Mouse (Mus musculus): ENCODE results near the gene Slc25a17. TPM values are rescaled to one million over a fixed set of nuclear protein-coding genes. Genes with fewer than 3 reads are reported as not detected.
A peak's percentile ranks its signal among the peaks of the same experiment; 100 is the strongest.

Gene Slc25a17
- total RNA-seq (2017), result 32.8 and 38.6 TPM in 2 replicates

DNA sequence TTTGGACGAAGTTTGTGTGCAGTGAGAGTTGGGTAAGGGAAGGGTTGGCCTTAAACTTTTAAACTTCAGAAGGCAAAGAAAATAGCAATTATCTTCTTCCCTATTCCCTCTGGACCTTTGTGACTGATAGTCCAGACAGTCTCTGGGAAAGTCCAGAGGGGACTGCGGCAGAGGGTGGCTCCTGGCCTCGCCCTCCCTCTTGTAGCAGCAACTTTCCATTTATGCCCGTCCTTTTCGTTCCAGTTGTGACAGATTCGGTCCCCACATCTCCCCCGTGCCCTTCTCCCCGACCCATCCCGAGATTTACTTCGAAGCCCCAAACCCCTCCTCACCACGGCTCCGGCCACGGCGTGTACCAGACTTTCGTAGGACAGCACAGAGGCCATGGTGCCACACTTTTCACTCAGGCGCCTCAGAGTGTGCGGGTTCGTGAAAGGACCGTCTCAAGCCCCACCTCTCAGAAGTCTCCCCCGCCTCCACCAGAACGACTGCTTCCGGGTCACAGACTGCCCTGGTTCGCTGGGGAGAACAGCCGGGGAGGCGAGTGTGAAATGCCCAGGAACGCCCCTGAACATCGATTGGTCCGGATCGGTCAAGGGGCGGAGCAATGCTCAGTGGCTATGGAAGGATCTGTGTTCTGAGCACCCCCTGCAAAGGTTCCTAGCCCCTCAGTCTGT is at the start of gene Slc25a17:
Gene Slc25a17, minus strand, starts transcription at position 468 of the 677 bp plus-strand sequence.
- ATAC-seq (ENCODE audit: extremely low read depth, insufficient number of reproducible peaks, low FRiP score, poor library complexity, severe bottlenecking), result peak; percentile 100

DNA sequence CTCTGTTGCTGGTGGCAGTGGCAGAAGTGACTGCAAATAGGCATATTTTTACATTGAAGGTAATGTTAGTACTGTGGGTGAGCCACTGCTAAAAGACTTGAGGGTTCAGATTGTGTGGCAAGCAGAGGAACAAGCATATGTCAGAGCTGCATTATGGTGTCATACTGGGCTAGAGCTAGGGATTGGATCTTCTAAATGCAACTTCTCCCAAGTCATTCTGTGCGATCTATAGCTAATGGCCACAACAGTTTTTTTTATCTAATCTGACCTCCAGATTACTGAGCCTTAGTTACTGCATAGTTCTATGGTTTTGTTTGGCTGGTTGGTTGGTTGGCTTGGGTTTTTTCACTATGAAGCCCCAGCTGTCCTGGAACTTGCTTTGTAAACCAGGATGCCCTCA is 47.6 kb upstream of the Slc25a17 start, which contains the start of gene Dnajb7:
Gene Dnajb7, minus strand, starts transcription at position 101 of the 400 bp plus-strand sequence.
- no peak for ATAC-seq (ENCODE audit: extremely low read depth, insufficient number of reproducible peaks, low FRiP score, poor library complexity, severe bottlenecking)

DNA sequence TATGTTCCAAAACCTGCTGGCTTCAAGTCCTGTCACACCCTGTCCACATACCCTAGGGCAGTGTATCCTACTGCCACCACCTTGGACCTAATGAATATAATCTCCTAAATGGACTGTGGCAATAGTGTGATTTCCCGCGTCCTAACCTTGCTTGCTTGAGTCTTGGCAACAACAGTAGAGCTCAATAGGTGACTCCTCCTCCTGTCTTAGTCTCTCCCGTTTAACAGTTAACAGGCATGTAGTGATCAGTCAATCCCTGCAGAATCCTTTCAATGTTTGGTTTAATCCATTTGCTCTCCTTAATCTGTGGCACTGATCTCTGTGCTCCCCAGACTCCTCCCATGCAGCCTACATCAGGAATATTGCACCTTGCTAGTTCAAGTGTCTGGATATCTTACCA is 44.4 kb upstream of the Slc25a17 start:
- ATAC-seq (ENCODE audit: extremely low read depth, insufficient number of reproducible peaks, low FRiP score, poor library complexity, severe bottlenecking), result no peak

DNA sequence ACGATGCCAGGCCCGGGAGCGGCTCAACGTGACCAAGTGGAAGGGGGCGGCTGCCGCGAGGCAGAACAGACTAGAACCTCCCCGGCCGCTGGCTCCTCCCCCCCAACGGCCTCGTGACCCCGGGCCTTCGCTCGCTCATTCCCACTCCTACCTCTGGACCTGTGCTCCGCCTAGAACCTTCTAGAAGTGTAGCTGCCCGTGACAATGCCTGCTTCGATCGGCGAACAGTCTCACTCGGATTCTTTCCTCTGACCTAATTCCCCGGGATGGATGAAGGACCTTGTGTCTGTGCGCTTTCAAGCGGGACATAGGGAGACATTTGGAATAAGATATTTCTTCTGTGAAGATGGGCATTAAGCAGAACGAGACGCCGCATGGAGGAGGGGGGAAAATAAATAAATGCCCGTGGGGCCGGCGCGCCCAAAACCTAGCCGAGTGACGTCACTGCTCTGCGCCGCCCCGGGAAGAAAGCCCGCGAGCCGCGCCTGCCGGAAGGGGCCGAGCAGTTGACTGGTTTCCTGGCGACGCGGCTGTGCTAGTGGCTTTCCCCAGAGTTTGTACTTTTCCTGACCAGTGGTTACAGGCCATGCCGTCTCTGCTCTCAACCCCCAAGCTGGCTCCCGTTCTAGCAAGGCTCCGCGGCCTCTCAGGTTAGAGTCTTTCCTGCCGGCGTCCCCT is 39.2 kb upstream of the Slc25a17 start, which contains the start of the genes St13 and Xpnpep3:
Gene St13, minus strand, starts transcription at position 440 of the 678 bp plus-strand sequence.
Gene Xpnpep3, plus strand, starts transcription at position 501 of the 678 bp plus-strand sequence.
- ATAC-seq (ENCODE audit: extremely low read depth, insufficient number of reproducible peaks, low FRiP score, poor library complexity, severe bottlenecking), result peak; percentile 98

DNA sequence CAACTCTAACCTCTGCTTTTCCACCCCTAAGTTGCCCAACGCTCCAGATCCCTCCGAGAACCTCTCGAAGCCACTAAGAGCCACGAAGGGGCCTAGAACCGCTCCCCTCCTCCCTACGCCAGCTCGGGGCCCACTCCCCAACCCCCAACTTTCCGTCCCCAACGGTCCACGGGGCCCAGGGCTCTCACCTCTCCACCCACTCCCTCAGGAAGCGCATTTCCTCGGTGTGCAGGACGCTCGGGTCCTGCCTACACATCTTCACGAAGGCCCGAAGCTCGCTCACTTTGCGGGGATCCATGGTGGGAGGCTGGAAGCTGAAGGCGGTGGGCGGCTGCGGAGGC is 38.7 kb upstream of the Slc25a17 start:
- no peak for ATAC-seq (ENCODE audit: extremely low read depth, insufficient number of reproducible peaks, low FRiP score, poor library complexity, severe bottlenecking)

DNA sequence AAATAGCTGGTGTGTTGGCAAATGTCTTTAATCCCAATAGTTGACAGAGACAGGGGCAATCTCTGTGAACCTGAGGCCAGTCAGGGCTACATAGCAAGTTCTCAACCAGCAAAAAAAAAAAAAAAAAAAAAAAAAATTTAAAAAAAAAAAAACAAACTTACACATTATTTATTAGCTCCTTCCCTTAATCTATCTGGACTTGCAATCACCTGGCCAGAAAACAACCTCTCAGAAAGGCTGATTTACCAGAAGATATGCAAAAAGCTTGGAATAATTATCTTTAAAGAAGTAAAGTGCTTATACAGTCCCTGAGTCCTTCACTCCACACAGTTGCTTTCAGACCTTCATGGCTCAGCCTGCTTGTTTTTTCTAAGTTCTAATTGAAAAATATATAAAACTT is 37.6 kb upstream of the Slc25a17 start:
- no peak for ATAC-seq (ENCODE audit: extremely low read depth, insufficient number of reproducible peaks, low FRiP score, poor library complexity, severe bottlenecking)

DNA sequence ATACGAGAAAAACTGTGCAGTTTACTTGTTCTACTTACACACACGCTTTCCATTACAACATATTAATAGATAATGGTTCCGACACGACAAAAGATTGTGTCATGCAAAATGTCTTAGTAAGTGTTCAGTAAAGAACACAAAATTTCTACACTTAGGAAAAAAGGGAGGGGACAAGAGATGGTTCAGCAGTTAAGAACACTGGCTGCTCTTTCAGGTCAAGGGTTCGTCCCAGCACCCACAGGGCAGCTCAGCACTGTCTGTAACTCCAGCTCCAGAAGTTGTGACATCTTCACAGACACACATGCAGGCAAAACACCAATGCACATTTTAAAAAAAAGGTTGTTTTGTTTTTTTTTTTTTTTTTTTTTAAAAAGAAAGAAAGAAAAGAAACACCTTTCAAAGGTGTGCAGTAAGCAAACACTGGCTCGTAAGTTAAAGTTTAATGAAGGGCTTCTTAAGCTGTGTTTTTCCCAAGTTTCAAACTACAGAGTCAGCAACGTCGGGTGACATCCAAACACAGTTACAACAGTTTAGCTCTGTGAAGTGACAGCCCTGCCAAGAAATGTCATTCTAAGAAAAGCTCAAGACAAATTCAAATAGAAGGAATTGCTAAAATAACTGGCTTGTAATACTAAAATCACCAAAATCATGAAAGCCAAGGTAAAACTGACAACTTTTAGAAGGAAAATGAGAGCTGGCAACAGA is 33.8 kb upstream of the Slc25a17 start:
- no peak for ATAC-seq (ENCODE audit: extremely low read depth, insufficient number of reproducible peaks, low FRiP score, poor library complexity, severe bottlenecking)

DNA sequence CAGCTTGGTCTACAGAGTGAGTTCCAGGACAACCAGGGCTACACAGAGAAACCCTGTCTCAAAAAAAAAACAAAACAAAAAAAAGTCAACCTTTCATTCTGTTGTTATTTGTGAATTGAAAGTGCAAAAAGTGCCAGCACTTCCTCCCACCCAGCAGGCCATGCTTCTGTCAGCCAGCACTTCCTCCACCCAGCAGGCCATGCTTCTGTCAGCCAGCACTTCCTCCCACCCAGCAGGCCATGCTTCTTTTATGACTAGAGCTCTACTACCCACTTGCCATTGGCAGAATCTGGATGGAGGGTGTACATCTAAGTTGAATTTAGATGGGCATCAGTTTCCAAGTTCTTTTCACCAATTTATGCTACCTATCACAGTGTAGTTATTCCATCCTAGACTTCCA is 32.4 kb upstream of the Slc25a17 start:
- peak; percentile 72; the same call in 1 of the 2 replicates for ATAC-seq (ENCODE audit: extremely low read depth, insufficient number of reproducible peaks, low FRiP score, poor library complexity, severe bottlenecking)

DNA sequence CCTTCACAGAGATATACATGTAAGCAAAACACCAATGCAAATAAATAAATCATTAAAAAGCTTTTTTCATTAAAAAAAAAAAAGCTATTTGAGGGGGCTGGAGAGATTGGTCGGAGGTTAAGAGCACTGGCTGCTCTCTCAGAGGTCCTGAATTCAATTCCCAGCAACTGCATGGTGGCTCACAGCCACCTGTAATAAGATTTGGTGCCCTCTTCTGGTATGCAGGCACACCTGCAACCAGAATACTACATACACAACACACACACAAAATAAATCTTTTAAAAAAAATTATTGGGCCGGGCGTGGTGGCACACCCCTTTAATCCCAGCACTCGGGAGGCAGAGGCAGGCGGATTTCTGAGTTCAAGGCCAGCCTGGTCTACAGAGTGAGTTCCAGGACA is 25.7 kb upstream of the Slc25a17 start:
- no peak for ATAC-seq (ENCODE audit: extremely low read depth, insufficient number of reproducible peaks, low FRiP score, poor library complexity, severe bottlenecking)

DNA sequence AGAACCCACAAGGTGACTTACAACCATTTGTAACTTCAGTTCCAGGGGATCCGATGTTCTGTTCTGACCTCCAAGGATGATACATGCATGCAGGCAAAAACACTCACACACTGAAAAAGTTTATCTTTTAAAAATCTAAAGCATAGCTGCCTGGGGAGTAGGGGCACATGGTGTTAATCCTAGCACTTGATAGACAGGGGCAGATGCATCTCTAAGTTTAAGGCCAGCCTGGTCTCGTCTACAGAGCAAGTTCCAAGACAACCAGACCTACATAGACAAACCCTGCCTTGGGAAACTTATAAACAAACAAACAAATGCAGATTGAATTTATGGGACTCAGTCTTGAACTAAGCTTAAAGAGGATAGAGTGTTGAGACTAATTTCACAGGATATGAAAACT is 18.2 kb upstream of the Slc25a17 start:
- no peak for ATAC-seq (ENCODE audit: extremely low read depth, insufficient number of reproducible peaks, low FRiP score, poor library complexity, severe bottlenecking)

DNA sequence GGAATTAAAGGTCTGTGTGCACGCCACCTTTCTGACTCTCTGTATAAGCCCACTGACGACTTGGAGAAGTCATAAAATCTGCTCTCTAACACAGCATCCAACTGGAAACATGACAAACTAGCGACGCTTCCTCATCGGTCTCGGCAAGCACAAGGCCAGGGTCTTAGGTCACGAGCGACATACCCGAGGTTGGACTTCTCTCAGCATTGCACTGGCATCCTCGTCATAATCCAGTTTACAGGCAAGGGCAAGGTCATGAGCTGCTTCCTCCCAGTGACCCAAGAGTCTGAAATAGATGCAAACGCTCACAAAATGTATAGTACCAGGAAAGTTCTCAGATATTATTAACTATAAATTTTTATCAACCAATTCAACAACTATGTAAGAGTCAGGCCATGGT is 14.0 kb upstream of the Slc25a17 start:
- ATAC-seq (ENCODE audit: extremely low read depth, insufficient number of reproducible peaks, low FRiP score, poor library complexity, severe bottlenecking), result no peak

DNA sequence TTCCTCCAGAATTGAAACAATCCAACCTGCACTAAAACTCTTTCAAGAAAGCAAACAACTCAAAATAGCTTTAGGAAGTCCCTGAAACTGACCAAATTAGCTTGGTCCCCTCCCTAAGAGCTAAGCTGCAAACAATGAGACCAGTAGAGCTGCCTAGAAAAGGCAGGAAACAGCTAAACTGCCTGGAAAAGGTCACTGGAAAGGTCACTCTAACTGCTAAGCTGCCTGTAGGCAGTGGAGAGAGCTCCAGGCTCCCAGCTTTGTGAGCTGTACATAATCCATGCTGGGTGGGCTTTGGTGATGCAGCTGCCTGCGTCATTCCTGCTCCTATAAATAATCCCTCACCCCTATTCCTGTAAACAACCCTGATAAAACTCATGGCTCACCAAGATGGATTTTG is 9.7 kb upstream of the Slc25a17 start:
- no peak for ATAC-seq (ENCODE audit: extremely low read depth, insufficient number of reproducible peaks, low FRiP score, poor library complexity, severe bottlenecking)

DNA sequence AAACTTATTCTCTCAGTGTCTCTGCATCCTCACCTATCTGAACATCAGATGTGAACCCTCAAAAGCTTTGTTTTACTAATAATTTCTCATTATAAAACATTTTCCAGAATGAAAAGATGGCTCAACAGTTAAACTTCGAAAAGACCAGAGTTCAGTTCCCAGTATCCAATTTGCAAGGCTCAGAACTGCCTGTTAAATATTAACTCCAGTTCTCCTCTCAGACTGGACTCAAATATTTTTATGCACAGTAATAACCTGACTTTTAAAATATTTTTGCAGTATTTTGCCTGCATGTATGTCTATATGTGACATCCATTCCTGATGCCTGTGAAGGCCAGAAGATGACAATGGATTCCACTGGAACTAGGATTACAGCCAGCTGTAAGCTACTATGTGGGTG is 8.0 kb upstream of the Slc25a17 start:
- ATAC-seq (ENCODE audit: extremely low read depth, insufficient number of reproducible peaks, low FRiP score, poor library complexity, severe bottlenecking), result no peak

DNA sequence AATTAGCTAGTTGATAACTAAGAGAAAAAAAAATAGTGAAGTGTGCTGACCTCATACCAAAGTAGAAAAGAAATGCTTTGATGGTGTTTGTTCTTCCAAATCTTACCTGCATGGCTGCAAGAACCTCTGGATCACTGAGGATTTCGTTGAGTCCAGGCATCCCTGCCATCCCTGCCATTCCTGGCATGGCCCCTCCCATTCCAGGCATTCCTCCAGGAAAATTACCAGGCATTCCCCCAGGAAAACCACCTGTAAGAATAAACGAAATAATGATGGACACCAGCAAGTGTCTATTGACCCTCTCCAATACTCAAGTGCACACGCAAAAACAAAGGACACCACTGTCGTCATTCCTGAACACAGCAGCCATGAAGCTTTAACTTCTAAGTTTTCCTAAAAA is 5.6 kb upstream of the Slc25a17 start:
- no peak for ATAC-seq (ENCODE audit: extremely low read depth, insufficient number of reproducible peaks, low FRiP score, poor library complexity, severe bottlenecking)

DNA sequence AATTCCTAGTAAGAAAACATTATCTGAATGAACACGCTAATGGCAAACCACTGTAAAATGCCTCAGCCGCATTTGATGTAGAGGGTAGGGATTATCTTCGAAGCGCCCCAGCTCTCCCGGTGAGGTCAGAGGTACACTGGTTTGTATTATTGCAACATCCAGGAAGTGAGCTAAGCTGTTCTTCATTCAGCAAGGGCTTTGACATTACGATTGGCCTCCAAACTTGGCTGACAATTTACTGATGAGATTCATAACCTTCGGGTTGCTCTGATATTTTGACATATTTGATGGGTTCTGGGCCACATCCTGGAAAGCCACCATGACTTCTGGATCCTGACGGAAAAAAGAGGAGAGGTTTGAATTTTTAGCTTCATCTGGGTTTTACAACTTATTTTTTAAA is 4.6 kb upstream of the Slc25a17 start:
- no peak for ATAC-seq (ENCODE audit: extremely low read depth, insufficient number of reproducible peaks, low FRiP score, poor library complexity, severe bottlenecking)

DNA sequence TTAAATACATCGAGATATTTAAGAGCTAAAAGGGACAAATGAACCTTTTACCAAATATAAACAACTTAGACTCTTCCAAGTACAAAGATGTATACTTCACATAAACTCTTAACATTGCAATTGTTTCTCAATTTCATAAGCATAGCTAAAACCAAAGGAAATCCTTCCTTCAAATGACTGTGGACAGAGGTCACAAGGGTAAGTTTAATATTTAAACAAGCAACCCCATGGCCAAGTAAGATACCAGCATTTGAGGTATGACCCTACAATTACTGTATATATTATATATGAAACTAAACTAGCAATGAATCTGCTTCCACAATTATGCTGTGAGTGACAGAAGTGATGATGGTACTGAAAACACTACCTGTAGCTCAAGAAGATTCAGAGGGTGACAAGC is 3.7 kb upstream of the Slc25a17 start:
- ATAC-seq (ENCODE audit: extremely low read depth, insufficient number of reproducible peaks, low FRiP score, poor library complexity, severe bottlenecking), result no peak

DNA sequence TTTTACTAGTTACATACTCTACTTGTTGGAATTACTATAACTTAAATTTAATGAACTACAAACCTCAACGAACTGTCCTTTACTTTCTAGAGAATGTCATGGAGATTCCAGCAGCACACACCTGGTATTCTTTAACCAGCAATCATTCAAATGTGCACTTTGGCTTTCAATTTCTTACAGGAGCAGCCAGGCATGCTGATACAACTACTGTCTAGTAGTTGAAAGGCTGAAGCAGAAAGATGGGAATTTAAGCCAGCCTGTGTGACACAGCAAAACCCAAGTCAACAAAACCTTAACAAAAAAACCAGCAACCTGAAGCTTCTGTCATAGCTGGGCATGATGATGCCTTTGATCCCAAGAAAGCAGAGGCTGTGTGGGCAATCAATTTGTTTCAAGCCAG is 1.9 kb upstream of the Slc25a17 start:
- ATAC-seq (ENCODE audit: extremely low read depth, insufficient number of reproducible peaks, low FRiP score, poor library complexity, severe bottlenecking), result no peak

DNA sequence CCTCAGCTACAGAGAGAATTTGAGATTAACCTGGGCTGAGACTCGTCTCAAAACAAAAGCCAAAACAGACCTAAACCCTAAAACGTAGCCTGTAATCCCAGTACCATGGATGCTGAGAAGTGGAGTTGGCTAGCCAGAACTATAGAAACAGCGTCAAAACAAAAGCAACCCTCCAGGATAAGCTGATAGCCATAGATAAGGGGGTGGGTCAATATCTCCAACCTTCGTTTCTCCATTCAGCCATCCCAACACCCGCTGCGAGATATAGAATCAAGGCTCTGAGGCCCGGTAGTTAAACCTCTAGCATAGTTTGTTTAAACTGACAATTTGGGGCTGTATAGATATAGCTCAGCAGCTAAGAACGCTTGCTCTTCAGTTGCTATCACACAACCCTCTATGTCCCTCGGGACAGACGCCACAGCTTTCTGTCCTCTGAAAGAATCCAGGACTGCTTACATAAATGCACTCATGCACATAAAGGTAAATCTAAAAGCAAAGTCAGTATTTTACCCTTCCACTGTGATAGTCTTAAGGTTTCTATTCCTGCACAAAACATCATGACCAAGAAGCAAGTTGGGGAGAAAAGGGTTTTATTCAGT is 904 bp upstream of the Slc25a17 start:
- ATAC-seq (ENCODE audit: extremely low read depth, insufficient number of reproducible peaks, low FRiP score, poor library complexity, severe bottlenecking), result no peak

DNA sequence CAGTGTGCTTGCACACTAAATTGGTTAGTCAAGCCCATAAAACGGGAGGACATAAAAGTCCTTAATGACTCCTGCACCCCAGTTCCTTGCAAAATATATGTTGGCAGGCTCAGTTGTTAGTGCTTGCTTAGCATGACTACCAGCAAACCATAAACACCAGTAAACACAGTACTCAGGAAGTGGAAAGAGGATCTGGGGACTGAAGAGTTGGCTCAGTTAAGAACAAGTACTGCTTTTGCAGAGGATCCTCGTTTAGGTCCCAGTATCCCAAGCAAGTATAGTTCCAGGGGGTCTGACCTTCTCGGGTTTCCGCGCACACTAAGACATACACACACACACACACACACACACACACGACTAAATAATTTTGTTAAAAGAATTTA is 401 bp upstream of the Slc25a17 start:
- peak; percentile 17; the same call in 1 of the 2 replicates for ATAC-seq (ENCODE audit: extremely low read depth, insufficient number of reproducible peaks, low FRiP score, poor library complexity, severe bottlenecking)

DNA sequence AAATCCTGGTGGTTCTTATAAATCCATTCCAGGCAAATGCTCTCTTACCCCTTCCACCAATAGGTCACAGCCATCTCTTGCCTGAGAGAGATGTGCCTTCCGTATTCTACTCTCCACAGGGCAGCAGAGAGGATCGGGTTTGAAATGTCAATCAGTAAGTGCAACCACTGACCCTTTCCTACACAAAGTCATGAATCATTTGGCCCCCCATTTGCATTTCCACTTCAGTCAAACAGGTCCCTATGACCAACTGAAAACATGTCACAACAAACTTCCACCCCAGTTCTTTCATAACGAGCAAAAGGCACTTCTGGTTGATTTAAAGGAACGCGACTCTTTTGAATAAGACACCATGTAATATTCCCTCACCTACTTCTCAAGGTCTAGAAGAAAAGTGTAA is 1.2 kb downstream of the Slc25a17 start:
- ATAC-seq (ENCODE audit: extremely low read depth, insufficient number of reproducible peaks, low FRiP score, poor library complexity, severe bottlenecking), result no peak

All from neutrophil, adult 5-6 weeks (primary cell).